Comparison of ENCODE assay signal across 1 mouse cellular context in the genomic region with DNA sequence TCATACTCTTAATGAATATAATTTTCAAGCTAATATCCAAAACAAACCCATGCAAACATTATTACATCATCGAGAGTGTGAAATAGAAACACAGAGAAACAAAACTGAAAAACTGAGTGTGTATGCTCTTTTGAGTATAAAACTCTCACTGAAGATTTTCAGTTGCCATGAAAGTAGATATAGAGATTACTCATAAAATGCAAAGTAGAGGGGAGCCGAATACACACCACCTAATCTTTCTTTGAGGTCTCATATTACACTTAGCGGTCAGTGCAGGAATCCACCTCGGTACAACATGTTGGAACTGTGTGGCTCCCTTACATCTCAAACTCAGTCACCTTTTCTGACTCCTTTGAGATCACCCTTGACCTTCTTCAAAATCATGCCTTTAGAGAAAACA.
TF ChIP-seq lines count a peak whose summit lies in the region.

No protein-coding gene starts in this region.

TF ChIP-seq in CH12.LX, 34 proteins besides CTCF, POLR2A, EP300 and RAD21 (continued from another document):
- TF ChIP-seq TBP (conservative IDR thresholded peaks at IDR 0.05; ENCODE audit: low read depth, low read length) (no peak), ETS1 (conservative IDR thresholded peaks at IDR 0.05; ENCODE audit: low read depth, low read length) (0 out of 2 replicates have a peak, but pooled peaks have one; percentile 33), TCF12 (IDR thresholded peaks at IDR 0.05; ENCODE audit: low read depth, low read length) (no peak), HCFC1 (IDR thresholded peaks at IDR 0.05; ENCODE audit: low read depth, low read length) (no peak), IRF4 (IDR thresholded peaks at IDR 0.05; ENCODE audit: low read depth, low read length) (peak; percentile 25; the same call in 1 of the 2 replicates)
